Mouse (Mus musculus) lung, postnatal 4 days (tissue): ENCODE data around the gene Phlda3.

Experiments
- DNase-seq, 2 experiments: peaks; one replicate each; pipeline ENCODE4 v3.0.0; 2021

Phlda3 gene

GRCm38 (mm10) chr1:135794216-135795134 is 28.6 kb downstream of the Phlda3 start:
- DNase-seq: peak; percentile 28 to 43

- no peak for DNase-seq
Measured at GRCm38 (mm10) chr1:135798492-135798891, 32.6 kb downstream of the Phlda3 start.

- no peak for DNase-seq
Measured at GRCm38 (mm10) chr1:135799109-135799627, 33.2 kb downstream of the Phlda3 start.

GRCm38 (mm10) chr1:135800192-135800950 is 34.5 kb downstream of the Phlda3 start:
- peak in 1 of 2 experiments; percentile 53 for DNase-seq

- DNase-seq: no peak
Measured at GRCm38 (mm10) chr1:135807546-135807945, 41.6 kb downstream of the Phlda3 start.

GRCm38 (mm10) chr1:135810180-135810579 is 44.3 kb downstream of the Phlda3 start:
- DNase-seq: no peak

GRCm38 (mm10) chr1:135811016-135811646 is 45.2 kb downstream of the Phlda3 start:
- DNase-seq: peak; percentile 75 to 88

- DNase-seq: no peak
Measured at GRCm38 (mm10) chr1:135812205-135812604, 46.3 kb downstream of the Phlda3 start.

GRCm38 (mm10) chr1:135812618-135813017 is 46.7 kb downstream of the Phlda3 start:
- DNase-seq: no peak

GRCm38 (mm10) chr1:135813071-135813470 is 47.2 kb downstream of the Phlda3 start:
- DNase-seq: no peak

GRCm38 (mm10) chr1:135813687-135814395 is 47.9 kb downstream of the Phlda3 start:
- no peak for DNase-seq

- DNase-seq: no peak
Measured at GRCm38 (mm10) chr1:135814531-135814930, 48.6 kb downstream of the Phlda3 start.

- DNase-seq: no peak
Measured at GRCm38 (mm10) chr1:135817595-135817994, 51.7 kb downstream of the Phlda3 start.

- DNase-seq: peak; percentile 65 to 81
Measured at GRCm38 (mm10) chr1:135818481-135819086, 52.7 kb downstream of the Phlda3 start, which contains the start of gene Lad1. Lad1 (plus strand) TSS chr1:135818598.
